Mouse (Mus musculus) kidney, adult 2 months (tissue): ENCODE measurements at regions not wholly inside any gene's neighbourhood (a gene's known extent, or its start where the extent isn't known, plus 50 kb on each side); places are given as distances from the start of the nearest gene placed in this dataset.

ENCODE experiments used
- DNase-seq: peaks from one replicate; pipeline ENCODE4 v3.0.0; 2021
- H3K27ac ChIP-seq: fragments of 200-500 bp; 2 replicates; pipeline ENCODE4 v1.5.1; 2012; ENCODE audit warnings: low read depth, low read length, control low read depth, inconsistent platforms; ENCODE audit not compliant: insufficient read depth
- H3K27me3 ChIP-seq: fragments of 200-500 bp; replicated peaks from 2 replicates; pipeline ENCODE4 v1.6.1; 2012; ENCODE audit warnings: mild to moderate bottlenecking, moderate library complexity, low read length, inconsistent platforms; ENCODE audit not compliant: control insufficient read depth, insufficient read depth
- H3K36me3 ChIP-seq: fragments of 200-500 bp; 2 replicates; pipeline ENCODE4 v1.6.1; 2012; ENCODE audit warnings: mild to moderate bottlenecking, moderate library complexity, low read length, inconsistent platforms; ENCODE audit not compliant: control insufficient read depth, insufficient read depth
- H3K4me1 ChIP-seq: fragments of 200-500 bp; 2 replicates; pipeline ENCODE4 v1.6.1; 2011; ENCODE audit warnings: low read length; ENCODE audit not compliant: control insufficient read depth, insufficient read depth
- H3K4me3 ChIP-seq: fragments of 200-500 bp; 2 replicates; pipeline ENCODE4 v1.5.1; 2011; ENCODE audit warnings: mild to moderate bottlenecking, low read depth, low read length, control low read depth; ENCODE audit not compliant: insufficient read depth
- CTCF ChIP-seq: fragments of 200-500 bp; conservative IDR thresholded peaks from 2 replicates; pipeline ENCODE4 v1.5.1; 2011; ENCODE audit warnings: low read depth, mild to moderate bottlenecking, control low read depth, low read length, moderate library complexity, mixed read lengths; ENCODE audit not compliant: insufficient read depth, insufficient read length
- POLR2A ChIP-seq: fragments of 200-500 bp; IDR thresholded peaks from one replicate; pipeline ENCODE4 v1.6.1; 2011; ENCODE audit warnings: low read depth, low read length, control low read depth
- WGBS: fragments of 180-500 bp; shearing (Covaris S2); methylation state at CpG from one replicate; pipeline ENCODE4 v1.1.7; 2018; 5-methylcytosine and 5-hydroxymethylcytosine counted together

DNA sequence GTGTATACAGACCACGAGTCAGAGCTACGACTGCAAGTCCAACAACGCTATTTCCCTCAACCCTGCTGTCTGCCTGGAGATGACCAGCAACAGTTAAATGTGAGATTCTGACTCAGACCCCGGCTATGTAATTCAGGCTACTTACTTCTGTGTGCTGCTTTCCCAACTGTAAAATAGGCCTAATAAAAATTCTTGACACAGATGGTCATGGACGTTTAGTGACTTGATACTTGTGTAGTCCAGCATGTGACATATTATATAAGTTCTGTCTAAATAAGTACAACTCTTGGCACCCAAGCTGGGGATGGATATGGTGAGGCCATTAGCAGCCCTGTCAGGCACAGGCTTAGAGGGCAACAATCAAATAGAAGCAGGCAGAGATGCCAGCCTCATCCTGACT lies 77.4 kb upstream of the Lifr start:
- no peak for DNase-seq
- WGBS: 63% methylated on average over 5 of the region's 5 CpGs
- H3K4me3 ChIP-seq: no peak overlapping the region
- no peak overlapping the region for H3K27ac ChIP-seq
- no peaks in the 10 kb centered on the region for H3K4me1 ChIP-seq
- H3K36me3 ChIP-seq: no peaks in the 10 kb centered on the region
- TF ChIP-seq CTCF: no peak
- TF ChIP-seq POLR2A: no peak
- H3K27me3 ChIP-seq: no peaks in the 10 kb centered on the region

DNA sequence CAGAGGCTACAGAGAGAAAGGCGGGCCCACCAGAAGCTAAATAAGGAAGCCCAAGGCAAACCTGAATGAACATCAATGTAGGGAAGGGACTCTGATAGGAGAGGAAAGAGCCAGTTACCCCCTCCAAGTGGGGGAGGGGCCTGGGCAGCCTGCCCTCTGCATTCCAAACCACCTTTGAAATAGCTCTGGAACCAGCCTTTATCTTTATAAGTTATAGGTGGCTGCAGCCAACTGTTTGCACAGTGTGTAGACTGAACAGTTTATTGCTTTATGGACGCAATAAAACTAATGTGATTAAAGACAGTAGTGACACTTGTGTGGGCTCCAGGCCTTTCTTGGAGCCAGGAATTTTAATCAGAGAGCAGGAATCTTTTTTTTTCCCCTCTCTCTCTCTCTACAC lies 75.4 kb upstream of the Lifr start:
- H3K27me3 ChIP-seq: no peaks in the 10 kb centered on the region
- TF ChIP-seq POLR2A: no peak
- TF ChIP-seq CTCF: no peak
- WGBS: 64% methylated on average over 2 of the region's 2 CpGs

DNA sequence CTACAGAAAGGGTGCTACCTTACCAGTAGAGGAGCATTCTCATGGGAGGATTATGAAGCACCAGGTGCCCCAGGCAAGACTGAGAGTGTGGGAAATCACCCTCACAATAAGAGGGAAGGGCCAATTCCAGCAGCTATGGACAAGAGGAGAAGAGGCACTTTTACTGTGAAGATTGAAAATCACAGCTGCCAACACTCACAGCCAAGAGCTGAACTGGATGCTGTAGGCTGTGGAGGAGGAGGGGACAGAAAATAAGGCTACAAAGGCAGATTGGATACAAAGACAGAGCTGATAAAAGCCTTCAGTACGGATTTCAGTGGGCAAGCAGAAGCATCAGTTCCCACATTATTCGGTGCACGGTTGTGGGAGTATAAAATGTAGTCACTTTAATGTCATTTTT lies 74.4 kb upstream of the Lifr start:
- no peak overlapping the region for H3K4me3 ChIP-seq
- H3K27me3 ChIP-seq: no peaks in the 10 kb centered on the region
- 42% methylated on average over 3 of the region's 3 CpGs for WGBS
- H3K36me3 ChIP-seq: no peaks in the 10 kb centered on the region
- no peak for TF ChIP-seq POLR2A
- TF ChIP-seq CTCF: no peak
- no peak for DNase-seq
- H3K27ac ChIP-seq: no peak overlapping the region
- no peaks in the 10 kb centered on the region for H3K4me1 ChIP-seq

More for the DNA sequence above, 75.4 kb upstream of the Lifr start:
- peak; percentile 36 for DNase-seq
- H3K36me3 ChIP-seq: no peaks in the 10 kb centered on the region
- H3K4me1 ChIP-seq: no peaks in the 10 kb centered on the region
- no peak overlapping the region for H3K4me3 ChIP-seq
- H3K27ac ChIP-seq: peak overlapping the region; percentile 52; the same call in 1 of the 2 replicates

GRCm38 (mm10) chr15:7017281-7017845 lies 73.1 kb upstream of the Lifr start:
- Histone ChIP-seq H3K4me1 (no peaks in the 10 kb centered on the region), H3K27ac (no peak overlapping the region), H3K27me3 (no peaks in the 10 kb centered on the region), H3K36me3 (no peaks in the 10 kb centered on the region), H3K4me3 (no peak overlapping the region)
- TF ChIP-seq POLR2A (no peak), CTCF (no peak)
- 49% methylated on average over 6 of the region's 6 CpGs for WGBS
- DNase-seq: no peak

- TF ChIP-seq POLR2A (no peak), CTCF (no peak)
- H3K27me3 ChIP-seq: no peaks in the 10 kb centered on the region
Measured at GRCm38 (mm10) chr15:7022660-7023059, 67.8 kb upstream of the Lifr start.

GRCm38 (mm10) chr15:7025194-7025593 lies 65.2 kb upstream of the Lifr start:
- Histone ChIP-seq H3K27ac (no peak overlapping the region), H3K4me3 (no peak overlapping the region), H3K27me3 (no peaks in the 10 kb centered on the region), H3K36me3 (no peaks in the 10 kb centered on the region), H3K4me1 (no peaks in the 10 kb centered on the region)
- DNase-seq: no peak
- TF ChIP-seq CTCF (no peak), POLR2A (no peak)
- whole genome bisulfite sequencing: 63% methylated on average over 4 of the region's 4 CpGs

More at GRCm38 (mm10) chr15:7022660-7023059, 67.8 kb upstream of the Lifr start:
- no peak for DNase-seq
- H3K36me3 ChIP-seq: no peaks in the 10 kb centered on the region
- no peak overlapping the region for H3K4me3 ChIP-seq
- H3K4me1 ChIP-seq: no peaks in the 10 kb centered on the region
- no peak overlapping the region for H3K27ac ChIP-seq

GRCm38 (mm10) chr15:7031297-7032043 lies 58.9 kb upstream of the Lifr start:
- H3K4me1 ChIP-seq: no peaks in the 10 kb centered on the region
- no peak for DNase-seq
- no peaks in the 10 kb centered on the region for H3K36me3 ChIP-seq
- no peaks in the 10 kb centered on the region for H3K27me3 ChIP-seq
- WGBS: 65% methylated on average over 6 of the region's 6 CpGs
- TF ChIP-seq CTCF: no peak
- no peak for TF ChIP-seq POLR2A
- H3K4me3 ChIP-seq: no peak overlapping the region
- no peak overlapping the region for H3K27ac ChIP-seq
